Mouse (Mus musculus) heart, postnatal 0 days (tissue): ENCODE results near the gene Exoc6.
"Not testable (repeated sequence)": the region's sequence is repeated elsewhere in the genome, so short reads cannot be mapped to it uniquely, and the experiment has no call there.

Experiments
- CTCF ChIP-seq: IDR thresholded peaks from 2 replicates; pipeline ENCODE4 v1.5.1; 2016; ENCODE audit warnings: antibody characterized with exemption, control low read depth, low read depth
- EP300 ChIP-seq: IDR thresholded peaks from 2 replicates; pipeline ENCODE4 v1.6.1; 2016; ENCODE audit warnings: antibody characterized with exemption, low read depth

GRCm38 (mm10) chr19:37527736-37528135 lies 22.5 kb upstream of the Exoc6 start:
- not testable (repeated sequence) for TF ChIP-seq CTCF, EP300
